8 mouse cellular contexts compared by ENCODE assay signal in genomic region chr17:23598582-23599552, GRCm38 (mm10). TPM values are rescaled to one million over a fixed set of nuclear protein-coding genes. Genes with fewer than 3 reads are reported as not detected.
A peak's percentile ranks its signal among the peaks of the same experiment; 100 is the strongest.
DNase-seq lines count a peak whose midpoint lies in the region; ATAC-seq and TF ChIP-seq lines count a peak whose summit lies in the region.

Gene Zfp13, minus strand, starts transcription at chr17:23599487.

- WGBS in heart, embryonic 11.5 days (ENCODE audit: insufficient replicate concordance) = 4% methylated on average over 31 of the region's 31 CpGs
- 7% methylated on average over 31 of the region's 31 CpGs for WGBS in kidney, embryonic 16.5 days
- WGBS in liver, adult 2 months = 4% methylated on average over 31 of the region's 31 CpGs
- WGBS in stomach, embryonic 14.5 days = 5% methylated on average over 31 of the region's 31 CpGs

- H3K4me3 ChIP-seq in C2C12 (ENCODE audit: insufficient read depth, poor library complexity, severe bottlenecking) = peak within 1 kb of the TSS; percentile 26
- H3K4me3 ChIP-seq in erythroblast, embryonic 14.5 days (replicated peaks) = peak within 1 kb of the TSS; percentile 65
- H3K4me3 ChIP-seq in heart, embryonic 11.5 days (ENCODE audit: low read depth, low read length) = peak within 1 kb of the TSS; percentile 43
- H3K4me3 ChIP-seq in kidney, embryonic 16.5 days (ENCODE audit: low read length) = peak within 1 kb of the TSS; percentile 45
- peak within 1 kb of the TSS; percentile 56 for H3K4me3 ChIP-seq in liver, adult 2 months (ENCODE audit: insufficient read depth, low read depth, low read length)
- H3K4me3 ChIP-seq in myocyte = peak within 1 kb of the TSS; percentile 32
- peak within 1 kb of the TSS; percentile 42 for H3K4me3 ChIP-seq in stomach, embryonic 14.5 days (ENCODE audit: low read depth, low read length)

- no peaks in the 10 kb centered on the region for H3K36me3 ChIP-seq in C2C12 (ENCODE audit: control insufficient read depth, insufficient read depth)
- no peaks in the 10 kb centered on the region for H3K36me3 ChIP-seq in erythroblast, embryonic 14.5 days (ENCODE audit: control insufficient read depth)
- no peaks in the 10 kb centered on the region for H3K36me3 ChIP-seq in heart, embryonic 11.5 days (ENCODE audit: control insufficient read depth, insufficient read depth, low read length)
- H3K36me3 ChIP-seq in kidney, embryonic 16.5 days (ENCODE audit: insufficient read depth, low read length) = no peaks in the 10 kb centered on the region
- H3K36me3 ChIP-seq in liver, adult 2 months (ENCODE audit: control insufficient read depth, insufficient read depth, low read length) = no peaks in the 10 kb centered on the region
- no peaks in the 10 kb centered on the region for H3K36me3 ChIP-seq in myocyte (ENCODE audit: control insufficient read depth, insufficient read depth)
- H3K36me3 ChIP-seq in stomach, embryonic 14.5 days (ENCODE audit: control insufficient read depth, insufficient read depth, low read length) = no peaks in the 10 kb centered on the region

- no peaks in the 10 kb centered on the region for H3K79me2 ChIP-seq in C2C12 (ENCODE audit: control insufficient read depth, insufficient read depth)
- H3K79me2 ChIP-seq in liver, adult 2 months (ENCODE audit: control insufficient read depth, insufficient read depth, low read length) = no peaks in the 10 kb centered on the region
- no peaks in the 10 kb centered on the region for H3K79me2 ChIP-seq in myocyte (ENCODE audit: control insufficient read depth, insufficient read depth)

- H3K79me3 ChIP-seq in C2C12 (ENCODE audit: low read depth) = no peaks in the 10 kb centered on the region

- H3ac ChIP-seq in C2C12 (ENCODE audit: control insufficient read depth, insufficient read length, low read depth) (peak within 1 kb of the TSS; percentile 68), myocyte (ENCODE audit: control insufficient read depth, insufficient read length) (no peak within 1 kb of the TSS)

- H3K27me3 ChIP-seq in C2C12 (ENCODE audit: control insufficient read depth, insufficient read depth, insufficient read length) = no peaks in the 10 kb centered on the region
- no peaks in the 10 kb centered on the region for H3K27me3 ChIP-seq in erythroblast, embryonic 14.5 days (ENCODE audit: control insufficient read depth)
- no peaks in the 10 kb centered on the region for H3K27me3 ChIP-seq in heart, embryonic 11.5 days (ENCODE audit: control insufficient read depth, insufficient read depth, low read length)
- no peaks in the 10 kb centered on the region for H3K27me3 ChIP-seq in kidney, embryonic 16.5 days (ENCODE audit: insufficient read depth, low read length)
- no peaks in the 10 kb centered on the region for H3K27me3 ChIP-seq in liver, adult 2 months (ENCODE audit: control insufficient read depth, insufficient read depth, low read length)
- no peaks in the 10 kb centered on the region for H3K27me3 ChIP-seq in myocyte (ENCODE audit: control insufficient read depth, insufficient read depth, insufficient read length)
- H3K27me3 ChIP-seq in stomach, embryonic 14.5 days (ENCODE audit: control insufficient read depth, insufficient read depth, low read length) = no peaks in the 10 kb centered on the region

- ATAC-seq in heart, embryonic 11.5 days (replicated peaks; ENCODE audit: insufficient number of reproducible peaks, low FRiP score, low TSS enrichment) = peak; percentile 95
- ATAC-seq in kidney, embryonic 16.5 days (ENCODE audit: low FRiP score, low TSS enrichment) = peak; percentile 97
- peak; percentile 97 for ATAC-seq in stomach, embryonic 14.5 days (ENCODE audit: insufficient number of reproducible peaks, insufficient read depth, low FRiP score, low read depth)

- no peak for TF ChIP-seq CTCF in C2C12 (IDR thresholded peaks at IDR 0.05; ENCODE audit: control insufficient read depth, insufficient read depth, insufficient read length)
- TF ChIP-seq CTCF in brain, embryonic 14.5 days (IDR thresholded peaks at IDR 0.05; ENCODE audit: borderline replicate concordance, extremely low read depth, insufficient read depth, insufficient read length) = no peak
- TF ChIP-seq CTCF in liver, adult 2 months (IDR thresholded peaks at IDR 0.05; ENCODE audit: low read depth, low read length) = no peak

- peak; percentile 95 for DNase-seq in brain, embryonic 14.5 days (ENCODE audit: low read depth)
- peak; percentile 94 for DNase-seq in liver, adult 2 months (ENCODE audit: extremely low read depth, low read depth, low spot score)

- H3K27ac ChIP-seq in heart, embryonic 11.5 days (ENCODE audit: low read depth, low read length) = peak within 1 kb of the TSS; percentile 90
- peak within 1 kb of the TSS; percentile 91 for H3K27ac ChIP-seq in kidney, embryonic 16.5 days (ENCODE audit: low read length)
- H3K27ac ChIP-seq in liver, adult 2 months (replicated peaks; ENCODE audit: insufficient read depth, low read depth, low read length) = peak within 1 kb of the TSS; percentile 42
- H3K27ac ChIP-seq in stomach, embryonic 14.5 days (ENCODE audit: low read length) = peak within 1 kb of the TSS; percentile 90

- H3K4me2 ChIP-seq in heart, embryonic 11.5 days = peak within 1 kb of the TSS; percentile 90
- H3K4me2 ChIP-seq in kidney, embryonic 16.5 days (replicated peaks; ENCODE audit: low read depth, low read length) = peak within 1 kb of the TSS; percentile 77
- H3K4me2 ChIP-seq in myocyte (ENCODE audit: low read depth) = peak within 1 kb of the TSS; percentile 98
- peak within 1 kb of the TSS; percentile 80 for H3K4me2 ChIP-seq in stomach, embryonic 14.5 days (replicated peaks; ENCODE audit: low read depth, low read length)

- H3K4me1 ChIP-seq in erythroblast, embryonic 14.5 days (ENCODE audit: control insufficient read depth) = peaks cover 23% of the 10 kb centered on the region
- peaks cover 6% of the 10 kb centered on the region; the same call in 1 of the 2 replicates for H3K4me1 ChIP-seq in heart, embryonic 11.5 days (ENCODE audit: control insufficient read depth, insufficient read depth, low read length)
- peaks cover 11% of the 10 kb centered on the region for H3K4me1 ChIP-seq in kidney, embryonic 16.5 days (ENCODE audit: insufficient read depth, low read length)
- H3K4me1 ChIP-seq in liver, adult 2 months (ENCODE audit: control insufficient read depth, insufficient read depth, low read length) = peaks cover 3% of the 10 kb centered on the region
- H3K4me1 ChIP-seq in stomach, embryonic 14.5 days (ENCODE audit: control insufficient read depth, insufficient read depth, low read length) = no peaks in the 10 kb centered on the region

- H3K9me3 ChIP-seq in erythroblast, embryonic 14.5 days (ENCODE audit: control insufficient read depth, low read length) = no peaks in the 10 kb centered on the region
- H3K9me3 ChIP-seq in heart, embryonic 11.5 days (replicated peaks; ENCODE audit: control insufficient read depth, low read length) = no peaks in the 10 kb centered on the region
- H3K9me3 ChIP-seq in kidney, embryonic 16.5 days (ENCODE audit: low read length) = no peaks in the 10 kb centered on the region
- H3K9me3 ChIP-seq in stomach, embryonic 14.5 days (ENCODE audit: control insufficient read depth, low read depth, low read length) = no peaks in the 10 kb centered on the region

- H3K9ac ChIP-seq in heart, embryonic 11.5 days (ENCODE audit: low read depth, low read length) = peak within 1 kb of the TSS; percentile 78
- H3K9ac ChIP-seq in kidney, embryonic 16.5 days (replicated peaks; ENCODE audit: low read length) = peak within 1 kb of the TSS; percentile 75
- H3K9ac ChIP-seq in liver, adult 2 months (ENCODE audit: low read depth, low read length) = peak within 1 kb of the TSS; percentile 66
- H3K9ac ChIP-seq in stomach, embryonic 14.5 days (replicated peaks; ENCODE audit: low read depth, low read length) = peak within 1 kb of the TSS; percentile 48

- TF ChIP-seq POLR2A in brain, embryonic 14.5 days (IDR thresholded peaks at IDR 0.05; ENCODE audit: borderline replicate concordance, extremely low read depth, insufficient read depth, insufficient read length, poor library complexity, severe bottlenecking) = peak; percentile 40; the same call in 1 of the 2 replicates
- peak; percentile 64 for TF ChIP-seq POLR2A in liver, adult 2 months (IDR thresholded peaks at IDR 0.05; ENCODE audit: extremely low read depth, insufficient read depth, low read length)
- peak; percentile 75 for TF ChIP-seq POLR2A in myocyte (IDR thresholded peaks at IDR 0.05; ENCODE audit: insufficient read length, low read depth)

TF ChIP-seq in C2C12, 6 proteins besides CTCF, POLR2A, EP300 and RAD21:
- TF ChIP-seq MYOD1 (IDR thresholded peaks at IDR 0.05; ENCODE audit: control insufficient read depth, insufficient read length, low read depth) (no peak), USF1 (IDR thresholded peaks at IDR 0.05; ENCODE audit: low read depth) (no peak), MYOG (IDR thresholded peaks at IDR 0.05; ENCODE audit: control insufficient read depth, extremely low read depth, insufficient read length) (no peak), CEBPB (IDR thresholded peaks at IDR 0.05; ENCODE audit: low read depth) (no peak), MAX (IDR thresholded peaks at IDR 0.05) (no peak), FOSL1 (IDR thresholded peaks at IDR 0.05; ENCODE audit: insufficient read depth, low read length, poor library complexity, severe bottlenecking) (no peak)

TF ChIP-seq in myocyte, 11 proteins besides CTCF, POLR2A, EP300 and RAD21 (continues in another document):
- no peak for TF ChIP-seq MAX (IDR thresholded peaks at IDR 0.05; ENCODE audit: low read depth)
- TF ChIP-seq MYOG (IDR thresholded peaks at IDR 0.05; ENCODE audit: control insufficient read depth in 1 of 3, insufficient read depth in 1 of 3, insufficient read length in 2 of 3, low read depth in 2 of 3) = peak in 1 of 3 experiments; percentile 49
- TF ChIP-seq MYOD1 (IDR thresholded peaks at IDR 0.05; ENCODE audit: control insufficient read depth in 1 of 3, insufficient read length in 2 of 3, low read depth in 2 of 3) = peak in 1 of 3 experiments; percentile 50
- TF ChIP-seq SRF (IDR thresholded peaks at IDR 0.05; ENCODE audit: control insufficient read depth, insufficient read length, low read depth) = no peak
- TF ChIP-seq CEBPB (IDR thresholded peaks at IDR 0.05; ENCODE audit: insufficient read depth, poor library complexity, severe bottlenecking) = no peak
- TF ChIP-seq TCF3 (IDR thresholded peaks at IDR 0.05; ENCODE audit: insufficient read length, low read depth) = no peak
- no peak for TF ChIP-seq E2F4 (IDR thresholded peaks at IDR 0.05; ENCODE audit: insufficient read depth)
- peak; percentile 66 for TF ChIP-seq POLR2AphosphoS2 (IDR thresholded peaks at IDR 0.05; ENCODE audit: insufficient read length, low read depth)

RNA-seq across cellular contexts. Expression of gene Zfp13, which starts in this region (rescaled TPM):
- polyA plus RNA-seq in C2C12 (2012; fragmentation: generic; extraction: Trizol) (5.2 TPM), myocyte (2012; fragmentation: generic; extraction: Trizol) (5.1 TPM)
- 46.8 and 47.4 TPM in 2 replicates for polyA plus RNA-seq in brain, embryonic 14.5 days (2012; rRNA removed)
- 0.03 TPM in 1 of 2 replicates, not detected in the other for polyA plus RNA-seq in erythroblast, embryonic 14.5 days (2012)
- polyA plus RNA-seq in heart, embryonic 11.5 days (2014; fragmentation: Nextera tagmentation; extraction: Ambion mirVana) = 8.9 and 9.0 TPM in 2 replicates
- polyA plus RNA-seq in kidney, embryonic 16.5 days (2015; fragmentation: Nextera tagmentation; extraction: Ambion mirVana) = 19.1 and 19.3 TPM in 2 replicates
- 1.3 and 2.0 TPM in 2 replicates for total RNA-seq in liver, adult 2 months (2014; rRNA removed)
- polyA plus RNA-seq in liver, adult 2 months (2012; rRNA removed) = 2.2 and 3.2 TPM in 2 replicates
- polyA plus RNA-seq in stomach, embryonic 14.5 days (2014; fragmentation: Nextera tagmentation; extraction: Ambion mirVana) = 13.6 and 15.7 TPM in 2 replicates

Comparison
In these comparisons a context has a peak if more than half of its experiments do, and no peak if none do; other contexts are left out.
1. Peak in every context shown above with its lines: DNase-seq, ATAC-seq, H3K4me3 ChIP-seq and H3K27ac ChIP-seq.